Mouse (Mus musculus): Measurements from ENCODE around the gene Tmprss9.
A peak's percentile ranks its signal among the peaks of the same experiment; 100 is the strongest.

Gene Tmprss9

GRCm38 (mm10) chr10:80895100-80895499, 23.5 kb downstream of the Tmprss9 start:
- no peak for DNase-seq

DNA sequence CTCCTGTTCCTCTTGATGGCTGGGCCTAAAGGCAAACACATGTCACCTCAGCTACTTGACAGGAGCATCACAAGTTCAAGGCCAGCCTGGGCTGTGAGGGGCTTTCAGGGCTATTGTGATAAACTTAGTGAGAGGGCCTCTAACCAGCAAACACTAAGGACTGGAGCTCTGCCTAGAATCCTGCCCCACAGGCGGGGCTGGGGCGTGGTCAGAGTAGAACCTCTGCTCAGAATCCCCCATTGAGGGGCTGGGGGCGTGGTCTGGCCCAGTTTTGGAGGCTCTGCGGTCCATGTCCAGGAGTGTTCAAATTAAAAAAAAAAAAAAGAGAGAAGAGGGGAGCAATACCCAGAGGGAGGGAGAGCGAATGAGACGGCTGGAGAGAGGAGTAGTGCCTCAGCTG, 24.0 kb downstream of the Tmprss9 start:
- DNase-seq: peak; percentile 86

DNA sequence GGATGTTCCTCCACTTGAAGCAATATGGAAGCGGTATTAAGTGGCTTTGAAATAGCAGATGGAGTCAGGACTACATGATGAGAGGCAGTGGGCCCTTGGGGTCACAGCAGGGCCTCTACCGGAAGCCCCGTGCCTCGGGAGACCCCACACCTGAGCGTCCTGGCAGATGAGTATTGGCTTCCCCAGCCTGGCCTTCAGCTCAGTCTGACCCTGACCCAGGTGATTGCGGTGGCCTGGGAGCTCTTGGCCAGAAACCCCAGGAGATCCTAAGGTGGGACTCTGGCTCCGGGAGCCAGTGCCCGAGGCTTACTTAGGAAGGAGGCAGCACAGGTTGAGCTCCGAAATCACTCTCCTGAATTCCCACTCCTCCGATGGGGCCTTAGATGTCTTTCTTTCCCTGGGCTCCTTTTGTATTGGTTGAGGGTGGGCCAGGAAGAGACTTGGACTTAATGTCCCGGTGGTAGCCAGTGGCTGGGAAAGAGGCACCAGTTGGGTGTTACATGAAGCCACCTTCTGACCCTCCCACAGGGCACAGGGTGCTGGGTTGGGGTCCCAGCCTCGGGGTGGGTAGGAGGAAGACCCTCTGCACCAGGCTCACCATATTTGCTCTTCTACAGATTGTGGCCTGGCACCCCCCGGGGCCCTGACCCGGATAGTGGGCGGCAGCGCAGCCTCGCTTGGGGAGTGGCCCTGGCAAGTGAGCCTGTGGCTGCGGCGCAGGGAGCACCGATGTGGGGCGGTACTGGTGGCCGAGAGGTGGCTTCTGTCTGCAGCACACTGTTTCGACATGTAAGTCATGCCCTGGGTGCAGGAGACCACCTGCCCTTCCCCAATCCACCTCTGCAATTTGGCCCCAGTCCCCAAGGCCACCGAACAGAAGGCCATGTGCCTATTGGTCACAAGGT, 25.2 kb downstream of the Tmprss9 start:
- peak; percentile 92 for DNase-seq

DNA sequence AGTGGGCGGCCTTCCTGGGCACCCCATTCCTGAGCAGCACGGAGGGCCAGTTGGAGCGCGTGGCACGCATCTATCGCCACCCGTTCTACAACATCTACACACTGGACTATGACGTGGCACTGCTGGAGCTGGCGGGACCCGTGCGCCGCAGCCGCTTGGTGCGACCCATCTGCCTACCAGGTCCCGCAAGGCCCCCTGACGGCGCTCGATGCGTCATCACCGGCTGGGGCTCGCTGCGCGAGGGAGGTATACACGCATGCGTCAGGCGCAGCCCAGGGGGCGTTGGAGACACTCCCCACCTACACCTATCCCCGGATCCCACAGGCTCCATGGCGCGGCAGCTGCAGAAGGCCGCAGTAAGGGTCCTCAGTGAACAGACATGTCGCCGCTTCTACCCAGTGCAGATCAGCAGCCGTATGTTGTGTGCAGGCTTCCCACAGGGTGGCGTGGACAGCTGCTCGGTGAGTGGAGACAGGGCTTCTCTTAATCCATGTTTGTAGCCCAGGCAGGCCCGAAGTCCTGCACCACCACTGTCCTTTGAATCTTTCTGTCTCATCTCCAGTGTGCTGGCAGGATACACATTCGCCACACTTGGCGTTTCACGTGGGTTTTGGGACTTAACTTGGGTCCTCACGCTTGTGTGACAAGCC, 26.3 kb downstream of the Tmprss9 start:
- DNase-seq: peak; percentile 94

GRCm38 (mm10) chr10:80899074-80899473, 27.4 kb downstream of the Tmprss9 start:
- peak; percentile 95 for DNase-seq

- peak; percentile 97 for DNase-seq
Measured at GRCm38 (mm10) chr10:80899591-80900317, 28.1 kb downstream of the Tmprss9 start.

DNA sequence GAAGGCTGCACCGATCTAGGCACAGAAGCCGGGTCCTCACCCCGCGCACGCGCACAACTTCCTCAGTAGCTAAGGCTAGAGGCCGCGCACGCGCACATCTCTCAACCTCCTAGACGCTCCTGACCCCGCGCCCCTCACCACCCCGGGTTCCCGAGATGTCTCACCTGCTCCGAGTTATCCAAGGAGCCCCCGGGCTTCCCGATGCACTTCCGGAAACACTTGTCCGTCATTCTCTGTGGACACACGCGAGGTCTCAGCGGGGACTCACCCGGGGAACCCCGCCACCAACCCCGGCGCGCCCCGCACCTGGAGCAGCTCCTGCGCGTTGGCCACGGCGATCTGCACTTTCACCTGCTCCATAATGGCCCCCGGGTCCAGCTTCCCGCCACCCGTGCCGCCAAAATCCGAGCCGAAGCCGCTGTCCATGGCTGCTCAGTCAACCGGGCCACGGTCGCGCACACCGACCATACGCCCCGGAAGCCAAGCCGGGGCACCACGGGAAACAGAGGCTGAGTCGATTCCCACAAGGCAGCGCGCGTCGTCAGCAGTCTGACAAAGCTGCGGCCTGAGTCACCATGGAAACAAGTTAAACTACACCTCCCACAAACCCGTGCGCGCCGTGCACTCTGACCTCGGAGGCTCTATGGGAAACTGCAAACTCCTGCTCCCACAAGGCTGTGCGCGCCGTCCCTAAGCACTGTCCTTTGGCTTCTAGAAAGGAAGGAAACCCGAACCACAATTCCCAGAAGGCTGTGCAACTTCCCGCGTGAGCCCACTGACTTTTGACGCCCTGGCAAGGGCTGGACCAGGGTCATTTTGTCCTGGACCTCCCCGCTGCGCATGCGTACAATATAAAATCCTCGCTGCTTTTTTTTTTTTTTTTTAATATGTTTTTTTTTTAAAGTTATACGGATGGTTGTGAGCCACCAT, 28.9 kb downstream of the Tmprss9 start, which contains the start of gene Timm13:
TSS of gene Timm13 (minus strand) at position 652 of the 930 bp plus-strand sequence.
- peak; percentile 100 for DNase-seq

GRCm38 (mm10) chr10:80901409-80902272, 30.0 kb downstream of the Tmprss9 start:
- DNase-seq: peak; percentile 95

DNA sequence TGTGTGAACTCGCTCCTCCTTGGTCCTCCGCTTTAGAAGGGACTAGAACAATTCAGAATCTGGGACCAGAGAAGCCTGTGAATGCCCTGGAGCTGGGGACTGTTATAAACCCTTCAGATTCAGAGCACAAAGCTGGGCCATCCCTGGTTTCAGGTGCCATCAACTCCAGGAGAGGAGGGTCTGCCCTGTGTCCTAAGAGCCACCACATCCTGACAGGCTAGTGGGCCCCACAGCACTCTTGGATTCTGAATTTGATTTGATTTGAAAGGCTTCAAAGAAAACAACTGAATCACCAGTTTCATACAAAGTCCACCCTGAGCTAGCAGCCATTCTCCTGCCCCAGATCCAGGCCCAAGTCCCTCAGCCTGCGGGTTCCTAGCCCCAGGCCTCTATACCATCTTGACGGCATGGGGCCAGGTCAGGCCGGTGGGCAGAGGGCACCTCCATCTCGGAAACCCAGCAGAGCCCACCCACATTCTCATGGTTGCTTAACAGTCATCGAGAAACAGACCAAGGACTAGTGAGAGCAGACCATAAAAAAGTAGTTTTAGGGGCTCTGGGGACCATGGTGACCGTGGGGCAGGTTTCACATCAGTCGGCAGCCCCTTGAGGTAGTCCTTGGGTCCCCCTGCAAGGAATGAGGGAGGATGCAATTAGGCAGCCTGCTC, 30.8 kb downstream of the Tmprss9 start:
- DNase-seq: peak; percentile 91

- DNase-seq: peak; percentile 94
Measured at GRCm38 (mm10) chr10:80903282-80903681, 31.6 kb downstream of the Tmprss9 start.

- peak; percentile 91 for DNase-seq
Measured at GRCm38 (mm10) chr10:80904004-80904693, 32.5 kb downstream of the Tmprss9 start.

- DNase-seq: peak; percentile 86
Measured at GRCm38 (mm10) chr10:80904709-80905108, 33.1 kb downstream of the Tmprss9 start.

GRCm38 (mm10) chr10:80909375-80910162, 37.9 kb downstream of the Tmprss9 start:
- DNase-seq: peak; percentile 92

DNA sequence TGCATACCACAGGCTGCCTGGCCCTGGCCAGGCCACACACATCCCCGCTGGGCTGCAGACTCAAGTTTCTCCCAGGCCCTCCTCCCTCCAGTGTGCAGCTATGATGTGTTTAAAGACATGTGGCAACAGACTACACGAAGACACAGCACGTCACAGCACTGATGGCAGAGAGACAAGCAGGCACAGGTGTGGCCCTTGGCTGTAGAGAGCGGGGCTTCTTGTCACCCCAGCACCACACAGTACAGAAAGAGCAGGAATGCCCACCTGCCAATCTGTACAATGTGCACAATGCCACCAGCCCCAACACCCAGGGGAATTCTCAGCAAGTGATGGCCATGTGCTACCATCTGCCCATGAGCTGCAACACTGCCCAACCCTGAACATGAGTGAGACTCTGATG, 39.7 kb downstream of the Tmprss9 start:
- no peak for DNase-seq

DNA sequence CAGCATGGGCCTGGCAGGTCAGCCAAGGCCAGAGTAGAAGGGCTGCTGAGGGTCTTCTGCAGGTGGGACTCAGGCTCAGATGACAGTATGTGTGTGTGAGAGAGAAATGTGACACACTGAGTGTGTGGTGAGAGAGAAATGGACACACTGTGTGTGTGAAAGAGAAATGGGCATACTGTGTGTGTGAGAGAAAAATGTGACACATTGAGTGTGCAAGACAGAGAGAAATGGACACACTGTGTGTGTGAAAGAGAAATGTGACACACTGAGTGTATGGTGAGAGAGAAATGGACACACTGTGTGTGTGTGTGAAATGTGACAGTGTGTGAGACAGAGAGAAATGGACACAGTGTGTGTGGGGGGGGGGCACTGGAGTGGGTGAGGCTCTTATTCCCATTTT, 40.2 kb downstream of the Tmprss9 start:
- DNase-seq: no peak

DNA sequence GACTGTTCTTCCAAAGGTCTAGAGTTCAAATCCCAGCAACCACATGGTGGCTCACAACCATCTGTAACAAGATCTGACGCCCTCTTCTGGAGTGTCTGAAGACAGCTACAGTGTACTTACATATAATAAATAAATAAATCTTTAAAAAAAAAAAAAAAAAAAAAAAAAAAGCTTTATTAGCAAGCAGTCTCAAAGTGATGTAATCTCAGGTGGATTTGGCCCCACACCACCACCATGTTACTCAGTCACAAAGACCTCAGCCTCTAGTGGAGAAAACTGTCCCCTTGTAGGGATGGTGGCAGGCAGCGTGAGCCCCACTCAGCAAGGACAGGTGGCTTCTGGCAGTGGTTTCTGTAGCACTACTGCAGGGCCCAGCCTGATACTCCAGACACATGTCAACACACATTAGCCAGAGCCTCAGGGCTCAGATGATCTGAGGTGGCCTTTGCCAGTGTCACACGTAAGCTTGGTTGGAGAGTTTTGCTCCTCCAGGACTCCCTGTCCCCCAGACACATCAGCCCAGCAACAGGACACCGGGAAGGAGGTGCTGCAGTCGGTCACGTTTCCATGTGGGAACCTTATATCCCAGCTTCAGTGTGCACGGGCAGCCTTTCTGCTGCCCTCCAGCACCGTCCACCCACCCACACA, 41.8 kb downstream of the Tmprss9 start:
- DNase-seq: no peak

- DNase-seq: no peak
Measured at GRCm38 (mm10) chr10:80914253-80914656, 42.6 kb downstream of the Tmprss9 start.

GRCm38 (mm10) chr10:80915260-80915659, 43.6 kb downstream of the Tmprss9 start:
- DNase-seq: no peak

- no peak for DNase-seq
Measured at GRCm38 (mm10) chr10:80915736-80916135, 44.1 kb downstream of the Tmprss9 start.

Data from heart, adult 11 months (tissue).